Mouse (Mus musculus) cerebellum, postnatal 14 days (tissue): ENCODE data around the gene Tedc1.

Source experiments
- DNase-seq, 2 experiments: peaks; one replicate each; pipeline ENCODE4 v3.0.0; 2021; ENCODE audit warnings: mixed read lengths in 2 of 2

The Tedc1 gene

GRCm38 (mm10) chr12:113205251-113205942 is 49.2 kb downstream of the Tedc1 start:
- DNase-seq = no peak

DNA sequence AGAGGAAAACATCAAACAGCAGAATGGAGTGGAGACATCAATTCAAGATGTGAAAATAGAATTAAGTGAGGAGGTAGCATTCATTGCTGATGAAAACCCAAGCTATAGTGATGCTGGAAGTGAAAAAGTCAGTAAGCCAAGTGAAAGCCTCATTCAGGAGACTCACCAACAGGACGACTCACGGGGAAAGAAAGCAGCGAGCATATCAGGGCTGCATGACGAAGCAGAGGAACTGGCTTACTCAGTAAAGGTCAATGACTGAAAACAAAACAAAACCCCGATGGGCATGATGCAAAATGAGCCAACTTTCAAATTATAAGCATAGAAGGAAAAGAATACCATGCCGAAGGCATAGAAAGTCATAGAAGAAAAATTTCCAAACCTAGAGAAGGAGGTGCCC is 51.5 kb downstream of the Tedc1 start:
- no peak for DNase-seq

GRCm38 (mm10) chr12:113210586-113211378 is 54.6 kb downstream of the Tedc1 start:
- DNase-seq = no peak

DNA sequence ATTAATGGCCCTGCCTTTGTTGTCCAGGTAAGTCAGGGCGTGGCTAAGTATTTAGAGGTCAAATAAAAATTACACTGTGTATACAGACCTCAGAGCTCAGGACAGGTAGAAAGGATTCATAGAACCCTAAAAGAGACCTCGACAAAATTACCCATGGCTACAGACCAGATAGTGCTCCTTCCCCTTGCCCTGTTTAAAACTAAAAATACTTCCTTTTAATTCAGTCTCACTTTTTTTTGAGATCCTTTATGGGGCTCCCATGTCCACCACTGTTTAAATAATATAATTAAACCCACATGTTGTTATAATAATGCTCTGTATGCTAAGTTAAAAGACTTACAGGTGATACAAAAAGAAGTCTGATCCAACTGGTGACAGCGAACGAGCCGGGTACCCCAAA is 55.6 kb downstream of the Tedc1 start:
- no peak for DNase-seq

- DNase-seq = no peak
These were observed 56.2 kb downstream of the Tedc1 start for GRCm38 (mm10) chr12:113212326-113212924.

DNA sequence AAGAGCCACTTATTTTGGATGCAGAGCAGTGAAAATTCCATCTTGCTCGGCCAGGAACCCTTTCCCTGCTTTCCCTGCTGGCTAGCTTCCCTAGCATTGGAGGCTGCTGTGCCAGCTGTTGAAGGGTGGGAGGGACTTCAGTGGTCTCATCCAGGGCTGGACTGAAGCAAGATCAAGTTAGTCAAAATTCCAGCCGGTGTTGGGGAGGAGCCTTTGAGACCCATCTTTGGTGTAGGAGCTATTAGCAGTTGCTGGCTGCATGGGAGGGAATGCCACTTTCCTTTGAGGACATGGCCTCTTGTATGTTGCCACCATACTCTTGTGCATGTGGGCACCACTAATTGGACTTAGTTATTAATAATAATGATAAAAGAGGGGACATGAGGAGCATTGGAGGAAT is 57.0 kb downstream of the Tedc1 start:
- no peak for DNase-seq

- no peak for DNase-seq
These were observed 58.0 kb downstream of the Tedc1 start for GRCm38 (mm10) chr12:113214072-113214808.

DNA sequence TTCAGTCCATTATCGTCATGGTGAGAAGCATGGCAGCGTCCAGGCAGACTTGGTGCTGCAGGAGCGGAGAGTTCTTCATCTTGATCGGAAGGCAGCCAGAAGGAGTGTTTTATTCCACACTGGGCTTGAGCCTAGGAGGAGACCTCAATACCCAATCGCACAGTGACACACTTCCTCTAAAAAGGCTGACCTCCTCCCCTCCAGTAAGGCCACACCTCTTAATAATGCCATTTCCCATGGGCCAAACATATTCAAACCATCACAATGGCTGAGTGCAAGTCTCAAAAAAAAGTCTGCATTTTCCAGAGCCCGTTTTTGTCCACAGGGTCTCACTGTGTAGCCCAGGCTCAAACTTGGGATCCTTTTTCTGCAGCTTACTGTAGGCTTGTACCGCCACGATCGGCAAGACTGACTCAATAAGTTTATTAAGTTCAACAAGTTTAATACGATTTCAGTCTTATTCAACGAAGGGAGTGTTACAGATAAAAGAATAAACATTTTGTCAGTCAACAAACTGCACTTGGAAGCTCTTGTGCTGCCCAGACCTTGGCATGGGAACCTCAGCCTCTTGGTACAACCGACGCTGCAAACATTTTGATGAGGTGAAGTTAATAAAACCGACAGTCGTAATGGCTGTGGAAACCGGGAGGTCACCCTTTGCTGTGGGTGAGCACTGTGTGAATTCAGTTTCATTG is 58.9 kb downstream of the Tedc1 start:
- DNase-seq = no peak
